Mouse (Mus musculus) heart, postnatal 0 days (tissue): ENCODE data around the gene Atp11b. TPM values are rescaled to one million over a fixed set of nuclear protein-coding genes. Genes with fewer than 3 reads are reported as not detected.

Source experiments
- ATAC-seq: fragments of 200-750 bp; cut with Nextera tagmentation; 2 replicates; pipeline ENCODE4 v1.8.0; 2017; ENCODE audit warnings: low read depth, moderate number of reproducible peaks, moderate library complexity; ENCODE audit not compliant: insufficient read depth
- DNase-seq: peaks from one replicate; pipeline ENCODE4 v3.0.0-alpha.2; 2016; ENCODE audit warnings: low spot score
- H3K27ac ChIP-seq: fragments of 300-500 bp; sonication (generic); 2 replicates; pipeline ENCODE4 v1.5.1; 2014; ENCODE audit warnings: low read depth, mild to moderate bottlenecking
- H3K27me3 ChIP-seq: fragments of 300-500 bp; sonication (generic); 2 replicates; pipeline ENCODE4 v1.6.1; 2014; ENCODE audit warnings: low read length, mixed read lengths; ENCODE audit not compliant: control insufficient read depth, insufficient read depth
- H3K36me3 ChIP-seq: fragments of 300-500 bp; sonication (generic); replicated peaks from 2 replicates; pipeline ENCODE4 v1.6.1; 2014; ENCODE audit warnings: low read length, mixed read lengths; ENCODE audit not compliant: control insufficient read depth, insufficient read depth
- H3K4me1 ChIP-seq: fragments of 300-500 bp; sonication (generic); 2 replicates; pipeline ENCODE4 v1.6.1; 2014; ENCODE audit warnings: antibody characterized with exemption; ENCODE audit not compliant: control insufficient read depth, insufficient read depth
- H3K4me2 ChIP-seq: fragments of 300-500 bp; sonication (generic); 2 replicates; pipeline ENCODE4 v1.6.1; 2014; ENCODE audit warnings: low read depth, mild to moderate bottlenecking, low read length, moderate library complexity
- H3K4me3 ChIP-seq: fragments of 300-500 bp; sonication (generic); 2 replicates; pipeline ENCODE4 v1.5.1; 2014; ENCODE audit warnings: low read depth, low read length
- H3K9ac ChIP-seq: fragments of 300-500 bp; sonication (generic); replicated peaks from 2 replicates; pipeline ENCODE4 v1.6.1; 2014; ENCODE audit warnings: low read depth, low read length, mixed read lengths
- H3K9me3 ChIP-seq: fragments of 300-500 bp; sonication (generic); replicated peaks from 2 replicates; pipeline ENCODE4 v1.6.1; 2016; ENCODE audit warnings: low read length; ENCODE audit not compliant: control insufficient read depth
- CTCF ChIP-seq: IDR thresholded peaks from 2 replicates; pipeline ENCODE4 v1.5.1; 2016; ENCODE audit warnings: antibody characterized with exemption, control low read depth, low read depth
- EP300 ChIP-seq: IDR thresholded peaks from 2 replicates; pipeline ENCODE4 v1.6.1; 2016; ENCODE audit warnings: antibody characterized with exemption, low read depth
- WGBS: fragments of 180-500 bp; shearing (Covaris S2); extraction: QIAGEN DNeasy Blood & Tissue Kit; methylation state at CpG from one replicate; pipeline ENCODE4 v1.1.7; 2014; 5-methylcytosine and 5-hydroxymethylcytosine counted together
- polyA plus RNA-seq: library from polyadenylated mRNA; unstranded; fragments of >200 nt; fragmentation: Nextera tagmentation; extraction: Ambion mirVana; gene quantifications from 2 replicates; pipeline ENCODE4 v1.2.1, GENCODE M21; 2015
- total RNA-seq: library from RNA; depleted of rRNA; stranded (reverse); fragments of >200 nt; gene quantifications from 2 replicates; pipeline ENCODE4 v1.2.3, GENCODE M21; 2014; ENCODE audit warnings: low replicate concordance; rRNA removed

Atp11b gene
- total and polyA plus RNA-seq, 2 experiments from 2014 or later = 12.7 to 34.8 TPM

GRCm38 (mm10) chr3:35889531-35889930, 135.6 kb downstream of the Atp11b start:
- H3K4me1 ChIP-seq = no peaks in the 10 kb centered on the region
- H3K4me2 ChIP-seq = no peak overlapping the region
- peaks cover 12% of the 10 kb centered on the region for H3K36me3 ChIP-seq
- ATAC-seq (no peak), DNase-seq (no peak)
- H3K4me3 ChIP-seq = no peak overlapping the region
- no peaks in the 10 kb centered on the region for H3K9me3 ChIP-seq
- no peak overlapping the region for H3K9ac ChIP-seq
- no peak overlapping the region for H3K27ac ChIP-seq
- no peaks in the 10 kb centered on the region for H3K27me3 ChIP-seq
- WGBS = 75% methylated on average over 2 of the region's 2 CpGs
- TF ChIP-seq CTCF = no peak
- TF ChIP-seq EP300 = no peak

- no peak for TF ChIP-seq CTCF
- H3K36me3 ChIP-seq = peaks cover 12% of the 10 kb centered on the region
- no peaks in the 10 kb centered on the region for H3K4me1 ChIP-seq
- H3K9me3 ChIP-seq = no peaks in the 10 kb centered on the region
- H3K9ac ChIP-seq = no peak overlapping the region
- no peaks in the 10 kb centered on the region for H3K27me3 ChIP-seq
- WGBS = 86% methylated on average over 4 of the region's 4 CpGs
- no peak overlapping the region for H3K4me3 ChIP-seq
- H3K4me2 ChIP-seq = no peak overlapping the region
- no peak overlapping the region for H3K27ac ChIP-seq
- DNase-seq = no peak
- ATAC-seq = no peak
These were observed 137.2 kb downstream of the Atp11b start for GRCm38 (mm10) chr3:35891123-35891522.

- Histone ChIP-seq H3K36me3 (peaks cover 15% of the 10 kb centered on the region), H3K9me3 (no peaks in the 10 kb centered on the region), H3K27me3 (no peaks in the 10 kb centered on the region), H3K4me1 (no peaks in the 10 kb centered on the region), H3K27ac (no peak overlapping the region), H3K4me2 (no peak overlapping the region), H3K9ac (no peak overlapping the region), H3K4me3 (no peak overlapping the region)
- 88% methylated on average over 5 of the region's 5 CpGs for WGBS
- no peak for TF ChIP-seq CTCF
- TF ChIP-seq EP300 = no peak
- ATAC-seq (no peak), DNase-seq (no peak)
These were observed 139.2 kb downstream of the Atp11b start for GRCm38 (mm10) chr3:35893156-35893555.

- DNase-seq (no peak), ATAC-seq (no peak)
- Histone ChIP-seq H3K4me2 (no peak overlapping the region), H3K36me3 (peaks cover 27% of the 10 kb centered on the region), H3K4me1 (no peaks in the 10 kb centered on the region), H3K27me3 (no peaks in the 10 kb centered on the region), H3K4me3 (no peak overlapping the region), H3K27ac (no peak overlapping the region), H3K9me3 (no peaks in the 10 kb centered on the region), H3K9ac (no peak overlapping the region)
- WGBS = 87% methylated on average over 2 of the region's 2 CpGs
- TF ChIP-seq CTCF (no peak), EP300 (no peak)
These were observed 144.0 kb downstream of the Atp11b start for GRCm38 (mm10) chr3:35897900-35898299.

- H3K4me3 ChIP-seq = no peak overlapping the region
- H3K27me3 ChIP-seq = no peaks in the 10 kb centered on the region
- 95% methylated on average over 3 of the region's 3 CpGs for WGBS
- no peak overlapping the region for H3K27ac ChIP-seq
- no peak for TF ChIP-seq EP300
- TF ChIP-seq CTCF = no peak
- no peaks in the 10 kb centered on the region for H3K9me3 ChIP-seq
- no peaks in the 10 kb centered on the region for H3K4me1 ChIP-seq
- DNase-seq (no peak), ATAC-seq (no peak)
- no peak overlapping the region for H3K4me2 ChIP-seq
- H3K36me3 ChIP-seq = peaks cover 30% of the 10 kb centered on the region
- no peak overlapping the region for H3K9ac ChIP-seq
These were observed 145.2 kb downstream of the Atp11b start for GRCm38 (mm10) chr3:35899109-35899508.

GRCm38 (mm10) chr3:35900555-35901204, 146.8 kb downstream of the Atp11b start:
- H3K27me3 ChIP-seq = no peaks in the 10 kb centered on the region
- H3K4me1 ChIP-seq = no peaks in the 10 kb centered on the region
- DNase-seq = no peak
- H3K4me3 ChIP-seq = no peak overlapping the region
- no peak overlapping the region for H3K9ac ChIP-seq
- H3K9me3 ChIP-seq = no peaks in the 10 kb centered on the region
- H3K27ac ChIP-seq = no peak overlapping the region
- H3K36me3 ChIP-seq = peaks cover 34% of the 10 kb centered on the region
- no peak for ATAC-seq
- 92% methylated on average over 5 of the region's 5 CpGs for WGBS
- no peak for TF ChIP-seq CTCF
- TF ChIP-seq EP300 = no peak
- H3K4me2 ChIP-seq = no peak overlapping the region

Other genes starting within 250 kb of the Atp11b start
- 27.2 and 72.9 TPM in 2 replicates for gene Dcun1d1, start 183.3 kb downstream of the Atp11b start, total RNA-seq
- 88.9 and 92.8 TPM in 2 replicates for gene Dcun1d1, start 183.3 kb downstream of the Atp11b start, polyA plus RNA-seq
- 8.6 and 22.2 TPM in 2 replicates for gene Mccc1, start 246.6 kb downstream of the Atp11b start, total RNA-seq
- gene Mccc1, start 246.6 kb downstream of the Atp11b start, polyA plus RNA-seq = 77.0 and 79.3 TPM in 2 replicates